Mouse (Mus musculus) spleen, postnatal 4 days (tissue): ENCODE results near the gene Gpr62.
A peak's percentile ranks its signal among the peaks of the same experiment; 100 is the strongest.

Experiments
- DNase-seq, 2 experiments: peaks; one replicate each; pipeline ENCODE4 v3.0.0; 2022; ENCODE audit warnings: low spot score in 2 of 2

Gene Gpr62

DNA sequence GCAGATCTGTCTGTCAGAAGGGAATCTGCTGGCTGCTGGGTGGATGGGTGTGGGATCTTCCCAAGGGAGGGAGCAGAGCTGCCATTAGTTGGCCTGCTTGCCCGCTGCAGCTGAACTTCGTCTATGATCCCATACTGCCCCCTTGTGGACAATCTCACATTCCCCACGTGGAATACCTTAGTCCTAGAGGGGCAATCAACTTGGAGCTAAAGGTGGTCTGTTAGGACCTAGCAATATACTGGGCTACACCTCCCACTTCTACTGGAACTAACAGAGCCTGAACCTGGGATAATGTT, 43.9 kb downstream of the Gpr62 start:
- DNase-seq: peak; percentile 81 to 91

DNA sequence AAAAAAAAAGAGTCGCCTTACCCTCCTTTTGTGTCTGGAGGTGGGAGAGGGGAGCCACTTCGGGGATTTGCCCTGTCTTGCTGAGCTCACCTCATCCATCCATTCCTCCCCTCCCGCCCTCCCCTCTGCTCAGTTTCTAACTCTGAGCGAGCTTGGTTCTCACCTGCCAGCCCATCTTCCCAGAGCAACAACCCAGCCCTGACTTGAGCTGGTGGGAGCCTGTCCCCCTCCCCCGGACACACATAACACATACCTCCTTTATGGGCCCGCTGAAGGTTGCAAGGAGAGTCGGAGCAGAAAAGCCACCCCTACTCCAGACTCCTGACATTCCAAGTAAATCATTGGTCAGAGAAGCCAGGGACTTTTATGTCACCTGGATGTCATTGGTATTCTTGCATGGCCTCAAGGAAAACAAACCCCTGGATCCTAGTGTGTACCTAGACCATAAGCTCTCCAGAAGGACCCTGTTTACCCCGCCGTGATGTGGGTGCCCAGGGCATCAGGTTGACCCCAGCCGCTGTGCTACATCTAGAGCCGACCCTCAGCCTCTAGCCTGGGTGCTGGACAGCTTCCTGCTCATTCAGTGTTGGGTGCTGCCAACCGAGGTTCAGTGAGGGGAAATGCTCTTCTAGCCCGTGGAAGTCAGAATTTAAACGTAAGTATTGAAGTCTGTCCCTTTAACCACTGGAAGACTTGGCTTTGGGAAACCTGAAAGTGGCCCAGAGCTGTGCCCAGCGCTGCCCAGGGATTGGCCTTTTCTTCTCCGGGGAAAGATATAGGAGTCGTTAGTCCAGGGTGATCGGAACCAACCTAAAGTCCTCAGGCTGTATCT, 44.5 kb downstream of the Gpr62 start:
- no peak for DNase-seq

- DNase-seq: no peak
Observed at GRCm38 (mm10) chr9:106420608-106421007, 45.1 kb downstream of the Gpr62 start.

DNA sequence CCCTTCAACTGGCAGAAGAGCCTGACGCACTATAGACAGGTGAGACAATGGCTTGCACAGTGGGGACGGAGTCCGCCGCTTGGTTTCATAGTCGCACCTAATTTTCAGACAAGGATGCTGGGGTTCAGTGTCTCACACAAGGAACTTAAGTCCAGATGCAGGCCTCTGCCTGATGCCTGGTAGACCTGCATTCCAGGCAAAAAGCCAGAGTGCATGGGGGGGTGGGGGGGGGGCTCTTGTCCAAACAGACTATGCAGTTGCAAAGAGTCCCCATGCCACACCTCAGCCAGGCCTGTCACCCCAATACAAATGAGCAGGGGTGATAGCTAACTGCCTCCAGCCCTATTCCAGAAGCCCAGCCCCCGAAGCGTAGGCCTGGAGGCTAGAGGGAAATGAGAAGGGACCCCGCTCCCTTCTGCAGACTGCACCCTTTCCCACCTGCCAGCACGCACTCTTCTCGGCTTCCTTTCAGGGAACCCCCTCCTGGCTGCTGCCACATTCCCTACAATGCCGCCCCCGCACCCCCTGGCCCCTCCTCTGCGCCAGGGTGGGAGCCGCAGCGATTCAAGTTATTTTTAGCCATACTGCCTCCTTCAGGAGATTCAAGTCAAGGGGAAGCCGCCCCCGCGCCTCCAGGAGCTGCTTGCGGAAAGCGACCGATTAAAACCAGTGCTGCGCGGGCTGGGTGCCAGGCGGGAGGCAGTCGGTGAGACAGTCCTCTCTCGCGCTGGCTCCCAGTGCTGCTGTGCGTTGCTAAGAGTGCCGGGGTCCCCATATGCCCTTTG, 47.7 kb downstream of the Gpr62 start:
- DNase-seq: no peak

DNA sequence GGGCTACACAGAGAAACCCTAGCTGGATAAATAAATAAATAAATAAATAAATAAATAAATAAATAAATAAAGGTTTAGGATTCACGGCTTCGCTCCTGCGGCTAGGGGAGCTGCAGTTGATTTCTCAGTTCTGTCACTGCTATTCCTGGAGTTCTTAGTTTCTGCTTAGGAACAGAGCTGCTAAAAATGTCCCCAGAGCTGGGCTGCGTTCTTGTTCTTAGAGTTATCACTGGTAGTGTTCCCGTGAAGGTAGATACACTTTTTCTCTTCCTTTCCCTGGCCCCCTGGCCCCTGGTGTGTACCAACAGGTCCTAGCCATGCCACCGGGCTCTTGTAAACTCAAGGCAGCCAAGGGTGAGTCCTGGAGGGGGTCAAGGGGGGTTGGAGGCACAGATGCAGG, 48.9 kb downstream of the Gpr62 start:
- no peak for DNase-seq
